Mouse (Mus musculus): Measurements from ENCODE around the gene Otol1. TPM values are rescaled to one million over a fixed set of nuclear protein-coding genes. Genes with fewer than 3 reads are reported as not detected.

Gene Otol1
- not detected in 2 replicates for polyA plus RNA-seq (2015; fragmentation: Nextera tagmentation; extraction: Ambion mirVana)

GRCm38 (mm10) chr3:70007313-70007712 lies at the start of gene Otol1:
Gene Otol1, plus strand, starts transcription at chr3:70007613.
- Histone ChIP-seq H3K9me3 (ENCODE audit: low read length) (no peaks in the 10 kb centered on the region), H3K36me3 (ENCODE audit: insufficient read depth, low read length) (no peaks in the 10 kb centered on the region), H3K27me3 (replicated peaks; ENCODE audit: insufficient read depth, low read length) (no peaks in the 10 kb centered on the region), H3K9ac (replicated peaks; ENCODE audit: low read depth) (no peak within 1 kb of the TSS), H3K4me2 (replicated peaks; ENCODE audit: low read depth, low read length) (no peak within 1 kb of the TSS), H3K27ac (ENCODE audit: low read length) (no peak within 1 kb of the TSS), H3K4me3 (ENCODE audit: low read depth, low read length) (no peak within 1 kb of the TSS), H3K4me1 (ENCODE audit: insufficient read depth, low read depth, low read length) (no peaks in the 10 kb centered on the region)
- TF ChIP-seq EP300 (IDR thresholded peaks at IDR 0.05) (no peak), CTCF (IDR thresholded peaks at IDR 0.05) (no peak)
- ATAC-seq, result no peak
- no peak for DNase-seq (ENCODE audit: low spot score)
- 66% methylated on average over 4 of the region's 4 CpGs for WGBS

GRCm38 (mm10) chr3:69962187-69962586 lies 45.2 kb upstream of the Otol1 start:
- Histone ChIP-seq H3K27ac (ENCODE audit: low read length) (no peak overlapping the region), H3K4me2 (replicated peaks; ENCODE audit: low read depth, low read length) (no peak overlapping the region), H3K9me3 (ENCODE audit: low read length) (no peaks in the 10 kb centered on the region), H3K4me3 (ENCODE audit: low read depth, low read length) (no peak overlapping the region), H3K9ac (replicated peaks; ENCODE audit: low read depth) (no peak overlapping the region), H3K4me1 (ENCODE audit: insufficient read depth, low read depth, low read length) (no peaks in the 10 kb centered on the region), H3K36me3 (ENCODE audit: insufficient read depth, low read length) (no peaks in the 10 kb centered on the region), H3K27me3 (replicated peaks; ENCODE audit: insufficient read depth, low read length) (no peaks in the 10 kb centered on the region)
- ATAC-seq (no peak), DNase-seq (ENCODE audit: low spot score) (peak; percentile 32)
- TF ChIP-seq EP300 (IDR thresholded peaks at IDR 0.05) (no peak), CTCF (IDR thresholded peaks at IDR 0.05) (peak; percentile 76)
- WGBS, result 53% methylated on average over 5 of the region's 5 CpGs

DNA sequence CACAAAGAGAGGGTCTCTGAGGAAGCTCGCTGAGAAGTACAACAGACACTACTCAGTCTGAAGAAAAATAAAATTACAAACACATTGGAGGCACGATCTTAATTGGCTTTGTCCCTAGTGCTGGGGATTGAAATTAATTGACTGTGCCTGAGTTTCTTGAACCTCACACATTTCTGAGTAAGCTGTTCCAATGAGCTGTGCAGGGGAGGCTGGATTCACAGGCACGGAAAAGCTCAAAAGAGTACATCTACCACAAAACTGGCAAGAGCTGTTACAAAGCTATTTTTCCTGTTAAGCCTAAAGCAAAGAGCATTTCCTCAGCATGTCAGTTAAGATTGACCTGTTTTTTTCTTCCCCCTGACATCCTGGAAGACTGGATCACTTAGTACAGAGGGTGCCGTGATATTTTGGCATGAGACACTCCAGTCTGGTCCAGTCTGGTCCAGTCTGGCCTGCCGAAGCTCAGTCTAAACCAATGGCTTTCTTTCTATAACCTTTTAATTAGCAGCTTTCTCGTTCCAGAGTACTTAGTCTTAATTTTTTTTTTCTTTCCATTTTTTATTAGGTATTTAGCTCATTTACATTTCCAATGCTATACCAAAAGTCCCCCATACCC lies 35.8 kb upstream of the Otol1 start:
- Histone ChIP-seq H3K36me3 (ENCODE audit: insufficient read depth, low read length) (no peaks in the 10 kb centered on the region), H3K9ac (replicated peaks; ENCODE audit: low read depth) (no peak overlapping the region), H3K27ac (ENCODE audit: low read length) (no peak overlapping the region), H3K4me3 (ENCODE audit: low read depth, low read length) (no peak overlapping the region), H3K4me2 (replicated peaks; ENCODE audit: low read depth, low read length) (no peak overlapping the region), H3K9me3 (ENCODE audit: low read length) (no peaks in the 10 kb centered on the region), H3K4me1 (ENCODE audit: insufficient read depth, low read depth, low read length) (no peaks in the 10 kb centered on the region), H3K27me3 (replicated peaks; ENCODE audit: insufficient read depth, low read length) (no peaks in the 10 kb centered on the region)
- DNase-seq (ENCODE audit: low spot score) (no peak), ATAC-seq (no peak)
- WGBS, result 60% methylated on average over 6 of the region's 6 CpGs
- TF ChIP-seq CTCF (IDR thresholded peaks at IDR 0.05) (no peak), EP300 (IDR thresholded peaks at IDR 0.05) (no peak)

DNA sequence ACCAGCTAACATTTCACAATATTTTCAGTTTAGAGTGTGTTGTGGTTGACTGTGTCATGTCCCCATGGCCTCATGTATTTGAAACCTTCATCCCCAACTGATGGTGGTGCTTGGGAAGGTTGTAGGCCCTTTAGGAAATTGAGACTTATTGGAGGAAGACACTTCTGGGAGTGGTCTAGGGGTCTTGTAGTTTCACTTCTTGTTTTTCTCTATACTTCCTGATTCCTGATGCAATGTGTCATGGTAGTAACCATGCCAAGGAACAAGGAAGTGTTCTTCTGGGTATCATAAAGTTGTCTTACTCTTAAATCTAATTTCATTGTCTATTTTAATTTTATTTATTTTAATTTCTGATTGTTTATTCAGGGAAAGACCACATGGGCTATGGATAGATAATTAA lies 29.3 kb upstream of the Otol1 start:
- DNase-seq (ENCODE audit: low spot score) (no peak), ATAC-seq (no peak)
- Histone ChIP-seq H3K4me3 (ENCODE audit: low read depth, low read length) (no peak overlapping the region), H3K27ac (ENCODE audit: low read length) (no peak overlapping the region), H3K4me2 (replicated peaks; ENCODE audit: low read depth, low read length) (no peak overlapping the region), H3K36me3 (ENCODE audit: insufficient read depth, low read length) (no peaks in the 10 kb centered on the region), H3K9me3 (ENCODE audit: low read length) (no peaks in the 10 kb centered on the region), H3K4me1 (ENCODE audit: insufficient read depth, low read depth, low read length) (no peaks in the 10 kb centered on the region), H3K27me3 (replicated peaks; ENCODE audit: insufficient read depth, low read length) (no peaks in the 10 kb centered on the region), H3K9ac (replicated peaks; ENCODE audit: low read depth) (no peak overlapping the region)
- no peak for TF ChIP-seq EP300 (IDR thresholded peaks at IDR 0.05)
- no peak for TF ChIP-seq CTCF (IDR thresholded peaks at IDR 0.05)

DNA sequence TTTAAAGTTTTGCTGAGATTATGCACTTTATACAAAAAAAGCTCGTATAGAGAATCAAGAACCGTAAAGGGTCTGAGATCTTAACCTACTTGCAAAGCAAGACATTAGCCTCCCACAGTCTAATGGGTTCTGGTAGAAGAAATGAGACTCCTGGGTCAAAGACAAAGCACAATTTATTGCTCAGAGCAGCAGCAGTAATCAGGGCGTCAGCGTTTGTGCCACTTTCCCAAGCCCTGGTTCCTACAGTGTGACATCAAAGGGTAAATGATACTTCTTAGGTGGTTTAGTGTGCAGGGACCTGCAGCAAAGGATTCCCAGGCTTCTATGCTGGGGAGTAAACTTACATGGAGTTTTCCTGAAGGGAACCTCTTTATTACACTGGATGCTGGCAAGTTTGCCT lies 13.6 kb upstream of the Otol1 start:
- Histone ChIP-seq H3K27ac (ENCODE audit: low read length) (no peak overlapping the region), H3K9me3 (ENCODE audit: low read length) (no peaks in the 10 kb centered on the region), H3K36me3 (ENCODE audit: insufficient read depth, low read length) (no peaks in the 10 kb centered on the region), H3K9ac (replicated peaks; ENCODE audit: low read depth) (no peak overlapping the region), H3K27me3 (replicated peaks; ENCODE audit: insufficient read depth, low read length) (no peaks in the 10 kb centered on the region), H3K4me1 (ENCODE audit: insufficient read depth, low read depth, low read length) (no peaks in the 10 kb centered on the region), H3K4me3 (ENCODE audit: low read depth, low read length) (no peak overlapping the region), H3K4me2 (replicated peaks; ENCODE audit: low read depth, low read length) (no peak overlapping the region)
- WGBS, result 68% methylated on average over 4 of the region's 4 CpGs
- no peak for ATAC-seq
- no peak for DNase-seq (ENCODE audit: low spot score)
- TF ChIP-seq EP300 (IDR thresholded peaks at IDR 0.05) (no peak), CTCF (IDR thresholded peaks at IDR 0.05) (no peak)

DNA sequence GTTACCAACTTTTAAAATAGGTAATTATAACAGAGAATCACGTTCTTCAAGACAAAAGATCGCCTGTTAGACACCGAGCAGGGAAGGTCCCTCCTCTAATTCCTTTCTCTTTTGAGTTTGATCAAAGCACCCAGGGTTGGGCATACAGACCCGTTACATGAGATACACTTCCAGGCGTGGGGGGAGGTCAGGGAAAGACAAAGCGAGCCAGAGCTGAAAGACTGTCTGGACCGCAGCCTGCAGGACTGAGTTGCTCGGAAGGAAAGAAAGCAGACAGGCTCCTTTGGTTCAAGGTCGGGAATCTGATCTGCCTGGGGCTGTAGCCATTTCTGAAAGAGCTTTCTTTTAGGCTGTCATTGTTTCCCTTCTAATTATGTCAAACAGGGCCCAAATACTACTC lies 5.9 kb upstream of the Otol1 start:
- no peak overlapping the region for H3K4me3 ChIP-seq (ENCODE audit: low read depth, low read length)
- 61% methylated on average over 9 of the region's 9 CpGs for WGBS
- no peak overlapping the region for H3K27ac ChIP-seq (ENCODE audit: low read length)
- H3K4me1 ChIP-seq (ENCODE audit: insufficient read depth, low read depth, low read length), result no peaks in the 10 kb centered on the region
- H3K36me3 ChIP-seq (ENCODE audit: insufficient read depth, low read length), result no peaks in the 10 kb centered on the region
- H3K4me2 ChIP-seq (replicated peaks; ENCODE audit: low read depth, low read length), result no peak overlapping the region
- no peak overlapping the region for H3K9ac ChIP-seq (replicated peaks; ENCODE audit: low read depth)
- H3K27me3 ChIP-seq (replicated peaks; ENCODE audit: insufficient read depth, low read length), result no peaks in the 10 kb centered on the region
- DNase-seq (ENCODE audit: low spot score) (no peak), ATAC-seq (no peak)
- no peaks in the 10 kb centered on the region for H3K9me3 ChIP-seq (ENCODE audit: low read length)
- no peak for TF ChIP-seq CTCF (IDR thresholded peaks at IDR 0.05)
- no peak for TF ChIP-seq EP300 (IDR thresholded peaks at IDR 0.05)
